Mouse (Mus musculus) MEL (cell line): ENCODE results near the gene Hpd. TPM values are rescaled to one million over a fixed set of nuclear protein-coding genes. Genes with fewer than 3 reads are reported as not detected.
A peak's percentile ranks its signal among the peaks of the same experiment; 100 is the strongest.

Experiments
- DNase-seq: peaks from one replicate; pipeline ENCODE4 v3.0.0; 2011; ENCODE audit warnings: low read depth, low spot score
- H3K27ac ChIP-seq: 2 replicates; pipeline ENCODE4 v1.5.1; 2012; ENCODE audit warnings: low read depth, mild to moderate bottlenecking, control low read depth, low read length, moderate library complexity; ENCODE audit not compliant: control insufficient read depth
- H3K27me3 ChIP-seq, 2 experiments: fragments of 150-350 bp in 1 of 2; sonication (generic) in 1 of 2; 2 replicates each; pipeline ENCODE4 v1.6.1; 2012; ENCODE audit warnings: low read length in 2 of 2, mild to moderate bottlenecking in 2 of 2, improper control_type of control experiment in 1 of 2, moderate library complexity in 1 of 2; ENCODE audit not compliant: insufficient read depth in 2 of 2, control insufficient read depth in 1 of 2
- H3K36me3 ChIP-seq, 2 experiments: 2 replicates each; pipeline ENCODE4 v1.6.1; 2012 to 2014; ENCODE audit warnings: low read length in 2 of 2, improper control_type of control experiment in 1 of 2, inconsistent platforms in 1 of 2, mild to moderate bottlenecking in 1 of 2; ENCODE audit not compliant: insufficient read depth in 2 of 2, control insufficient read depth in 1 of 2
- H3K4me1 ChIP-seq, 2 experiments: fragments of 150-350 bp in 1 of 2; sonication (generic) in 1 of 2; 2 replicates each; pipeline ENCODE4 v1.6.1; 2012; ENCODE audit warnings: low read length in 2 of 2, improper control_type of control experiment in 1 of 2, mild to moderate bottlenecking in 1 of 2; ENCODE audit not compliant: insufficient read depth in 2 of 2, control insufficient read depth in 1 of 2
- H3K4me3 ChIP-seq, 2 experiments: fragments of 150-350 bp in 1 of 2; sonication (generic) in 1 of 2; 2 replicates each; pipeline ENCODE4 v1.5.1; 2012; ENCODE audit warnings: low read depth in 2 of 2, low read length in 2 of 2, mild to moderate bottlenecking in 2 of 2, moderate library complexity in 2 of 2, control low read depth in 1 of 2, improper control_type of control experiment in 1 of 2; ENCODE audit not compliant: control insufficient read depth in 1 of 2, insufficient read depth in 1 of 2
- H3K79me2 ChIP-seq: 2 replicates; pipeline ENCODE4 v1.6.1; 2012; ENCODE audit warnings: mild to moderate bottlenecking, low read length, moderate library complexity; ENCODE audit not compliant: control insufficient read depth, poor library complexity, insufficient read depth
- H3K9ac ChIP-seq: 2 replicates; pipeline ENCODE4 v1.6.1; 2012; ENCODE audit warnings: low read depth, mild to moderate bottlenecking, control low read depth, low read length, moderate library complexity; ENCODE audit not compliant: control insufficient read depth, poor library complexity, severe bottlenecking
- H3K9me3 ChIP-seq: fragments of 150-350 bp; sonication (generic); replicated peaks from 2 replicates; pipeline ENCODE4 v1.6.1; 2012; ENCODE audit warnings: mild to moderate bottlenecking, low read length, improper control_type of control experiment, moderate library complexity; ENCODE audit not compliant: insufficient read depth
- BHLHE40 ChIP-seq: IDR thresholded peaks from 2 replicates; pipeline ENCODE4 v1.6.1; 2012; ENCODE audit warnings: low read depth, mild to moderate bottlenecking, inconsistent platforms, low read length, improper control_type of control experiment, borderline replicate concordance
- CHD2 ChIP-seq: IDR thresholded peaks from 2 replicates; pipeline ENCODE4 v1.6.1; 2011; ENCODE audit warnings: low read length, improper control_type of control experiment
- CTCF ChIP-seq, 3 experiments: IDR thresholded peaks in 2 of 3; conservative IDR thresholded peaks in 1 of 3; 2 replicates each; pipeline ENCODE4 v1.5.1; 2011 to 2012; ENCODE audit warnings: low read length in 3 of 3, low read depth in 2 of 3, mild to moderate bottlenecking in 2 of 3, improper control_type of control experiment in 1 of 3, inconsistent platforms in 1 of 3, mixed read lengths in 1 of 3, moderate library complexity in 1 of 3; ENCODE audit not compliant: control insufficient read depth in 1 of 3, insufficient read depth in 1 of 3, poor library complexity in 1 of 3, severe bottlenecking in 1 of 3
- E2F4 ChIP-seq: IDR thresholded peaks from 2 replicates; pipeline ENCODE4 v1.6.1; 2011; ENCODE audit warnings: low read depth, low read length, improper control_type of control experiment, borderline replicate concordance
- ELF1 ChIP-seq: IDR thresholded peaks from 2 replicates; pipeline ENCODE4 v1.6.1; 2014; ENCODE audit warnings: low read depth, mild to moderate bottlenecking, inconsistent platforms, low read length, improper control_type of control experiment, moderate library complexity
- EP300 ChIP-seq, 2 experiments: IDR thresholded peaks; 2 replicates each; pipeline ENCODE4 v1.6.1; 2011; ENCODE audit warnings: improper control_type of control experiment in 2 of 2, low read length in 2 of 2, low read depth in 1 of 2, mild to moderate bottlenecking in 1 of 2
- ETS1 ChIP-seq: IDR thresholded peaks from 2 replicates; pipeline ENCODE4 v1.6.1; 2012; ENCODE audit warnings: low read depth, mild to moderate bottlenecking, inconsistent platforms, low read length, improper control_type of control experiment, moderate library complexity
- GATA1 ChIP-seq: IDR thresholded peaks from 2 replicates; pipeline ENCODE4 v1.6.1; 2011; ENCODE audit warnings: low read depth, low read length, improper control_type of control experiment
- JUND ChIP-seq: IDR thresholded peaks from 2 replicates; pipeline ENCODE4 v1.6.1; 2011; ENCODE audit warnings: low read depth, mild to moderate bottlenecking, improper control_type of control experiment, low read length
- KAT2A ChIP-seq: conservative IDR thresholded peaks from 2 replicates; pipeline ENCODE4 v1.6.1; 2012; ENCODE audit warnings: low read depth, low read length, improper control_type of control experiment, inconsistent platforms
- MAX ChIP-seq: IDR thresholded peaks from 2 replicates; pipeline ENCODE4 v1.6.1; 2011; ENCODE audit warnings: low read length, improper control_type of control experiment
- MYB ChIP-seq: IDR thresholded peaks from 2 replicates; pipeline ENCODE4 v1.6.1; 2011; ENCODE audit warnings: mild to moderate bottlenecking, low read depth, low read length, improper control_type of control experiment
- NRF1 ChIP-seq: IDR thresholded peaks from 2 replicates; pipeline ENCODE4 v1.6.1; 2014; ENCODE audit warnings: low read depth, mild to moderate bottlenecking, inconsistent platforms, low read length, improper control_type of control experiment, moderate library complexity; ENCODE audit not compliant: poor library complexity, insufficient read depth, severe bottlenecking
- POLR2AphosphoS2 ChIP-seq: IDR thresholded peaks from 2 replicates; pipeline ENCODE4 v1.6.1; 2011; ENCODE audit warnings: low read length, improper control_type of control experiment
- POLR2AphosphoS5 ChIP-seq: IDR thresholded peaks from 2 replicates; pipeline ENCODE4 v1.6.1; 2012; ENCODE audit warnings: low read depth, borderline replicate concordance, mild to moderate bottlenecking, inconsistent platforms, low read length, moderate library complexity, mixed read lengths
- RAD21 ChIP-seq: IDR thresholded peaks from 2 replicates; pipeline ENCODE4 v1.6.1; 2011; ENCODE audit warnings: mild to moderate bottlenecking, low read depth, low read length, improper control_type of control experiment
- RCOR1 ChIP-seq: IDR thresholded peaks from 2 replicates; pipeline ENCODE4 v1.6.1; 2012; ENCODE audit warnings: low read depth, mild to moderate bottlenecking, inconsistent platforms, low read length, improper control_type of control experiment
- SIN3A ChIP-seq: IDR thresholded peaks from 2 replicates; pipeline ENCODE4 v1.6.1; 2012; ENCODE audit warnings: low read length, improper control_type of control experiment, inconsistent platforms
- TBP ChIP-seq: IDR thresholded peaks from 2 replicates; pipeline ENCODE4 v1.8.0; 2011; ENCODE audit warnings: low read depth, low read length, improper control_type of control experiment
- TCF12 ChIP-seq: IDR thresholded peaks from 2 replicates; pipeline ENCODE4 v1.6.1; 2014; ENCODE audit warnings: low read depth, mild to moderate bottlenecking, inconsistent platforms, low read length, improper control_type of control experiment, moderate library complexity
- USF1 ChIP-seq: IDR thresholded peaks from 2 replicates; pipeline ENCODE4 v1.6.1; 2014; ENCODE audit warnings: low read depth, mild to moderate bottlenecking, inconsistent platforms, low read length, improper control_type of control experiment, moderate library complexity
- polyA plus RNA-seq, 2 experiments: library from polyadenylated mRNA; stranded (reverse) in 1 of 2; unstranded in 1 of 2; fragments of >175 nt in 1 of 2; fragments of >200 nt in 1 of 2; gene quantifications; 2 replicates each; pipeline versions ENCODE4 v1.2.1 to v1.2.4; 2012; ENCODE audit warnings: low replicate concordance in 2 of 2, low read depth in 1 of 2; ENCODE audit not compliant: insufficient read length in 2 of 2, insufficient read depth in 1 of 2, missing spikeins in 1 of 2
- total RNA-seq: library from RNA; depleted of rRNA; stranded (reverse); fragments of 300-350 nt; gene quantifications from 2 replicates; pipeline ENCODE4 v1.2.3, GENCODE M21; 2012

Hpd gene
- total and polyA plus RNA-seq, 3 experiments: not detected

DNA sequence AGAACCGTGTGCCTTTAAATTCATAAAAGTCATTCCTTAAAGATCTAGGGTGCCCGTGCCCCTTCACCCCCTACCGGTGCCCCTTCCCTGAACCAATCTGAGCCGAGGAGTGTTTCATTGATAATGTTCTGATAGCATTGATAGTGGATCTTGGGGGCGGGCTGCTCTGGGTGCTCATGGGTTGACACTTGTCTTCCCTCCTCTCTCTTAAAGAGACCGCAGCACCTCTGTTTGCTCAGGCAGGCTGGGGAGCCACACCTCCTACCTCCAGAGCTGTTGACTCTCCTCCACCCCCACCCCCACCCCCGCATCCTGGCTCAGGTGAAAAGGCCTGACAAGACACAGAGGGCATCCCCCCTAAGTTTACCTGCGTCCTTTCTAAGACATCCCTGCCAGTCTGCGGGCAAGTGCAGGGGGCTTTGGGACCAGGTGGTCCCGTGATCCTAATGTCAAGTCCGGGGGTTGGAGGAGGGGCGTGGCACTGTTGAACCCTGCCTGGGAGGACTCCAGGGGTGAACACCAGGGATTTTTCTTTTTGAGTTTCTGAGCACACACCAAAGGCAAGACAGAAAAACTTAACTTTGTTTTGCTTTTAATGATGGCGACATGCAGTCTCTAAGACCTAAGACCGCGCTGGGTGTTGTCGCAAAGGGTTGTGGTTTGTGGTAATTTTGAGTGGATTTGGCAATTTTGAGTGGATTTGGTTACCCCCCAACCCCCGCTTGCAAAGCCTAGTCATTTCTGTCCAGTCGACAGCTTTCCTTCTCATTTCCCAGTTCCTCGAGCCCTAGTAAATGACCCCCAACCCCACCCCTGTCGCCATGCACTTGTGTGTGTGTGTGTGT, 37.6 kb downstream of the Hpd start:
- Histone ChIP-seq H3K4me1 (peaks cover 0 to 10% of the 10 kb centered on the region in 2 experiments; a peak in 3 of 4 replicates), H3K9ac (peak overlapping the region; percentile 8; the same call in 1 of the 2 replicates), H3K27me3 (no peaks in the 10 kb centered on the region), H3K36me3 (peaks cover 2 to 11% of the 10 kb centered on the region in 2 experiments; a peak in 3 of 4 replicates), H3K27ac (no peak overlapping the region), H3K9me3 (no peaks in the 10 kb centered on the region), H3K79me2 (peaks cover 73% of the 10 kb centered on the region), H3K4me3 (peak overlapping the region; percentile 73 to 93)
- peak; percentile 42 for DNase-seq
- TF ChIP-seq CHD2: no peak
- TF ChIP-seq JUND: no peak
- no peak for TF ChIP-seq E2F4
- TF ChIP-seq MYB: no peak
- TF ChIP-seq TBP: no peak
- peak; percentile 63 for TF ChIP-seq GATA1
- 0 out of 2 replicates have a peak, but pooled peaks have one; percentile 47 for TF ChIP-seq ETS1
- no peak for TF ChIP-seq EP300 (IDR thresholded peaks at IDR 0.05; ENCODE audit: low read depth in 1 of 2, low read length in 2 of 2)
- peak; percentile 61 for TF ChIP-seq RCOR1
- TF ChIP-seq KAT2A: no peak
- TF ChIP-seq TCF12: no peak; the same call in 1 of the 2 replicates
- no peak; the same call in none of the 2 replicates for TF ChIP-seq SIN3A
- TF ChIP-seq ELF1: no peak
- TF ChIP-seq POLR2AphosphoS2: no peak
- TF ChIP-seq POLR2AphosphoS5: no peak
- no peak for TF ChIP-seq BHLHE40
- no peak for TF ChIP-seq NRF1
- no peak for TF ChIP-seq RAD21
- TF ChIP-seq MAX: no peak
- no peak for TF ChIP-seq USF1
- no peak for TF ChIP-seq CTCF (IDR thresholded peaks at IDR 0.05 in 2 of 3, conservative IDR thresholded peaks at IDR 0.05 in 1 of 3; ENCODE audit: control insufficient read depth in 1 of 3, insufficient read depth in 1 of 3, low read depth in 2 of 3, low read length in 3 of 3, poor library complexity in 1 of 3, severe bottlenecking in 1 of 3)
- TF ChIP-seq, all 39 proteins: peak for 3
